Mouse (Mus musculus): ENCODE data around the gene Tmem163.

Gene Tmem163

GRCm38 (mm10) chr1:127500219-127500618, 179.1 kb downstream of the Tmem163 start:
- DNase-seq (ENCODE audit: low read depth, low spot score): peak; percentile 68

GRCm38 (mm10) chr1:127498746-127499145, 180.6 kb downstream of the Tmem163 start:
- DNase-seq (ENCODE audit: low read depth, low spot score): no peak

- peak; percentile 49 for DNase-seq (ENCODE audit: low read depth, low spot score)
Observed at GRCm38 (mm10) chr1:127496737-127497543, 182.4 kb downstream of the Tmem163 start.

GRCm38 (mm10) chr1:127487161-127487560, 192.2 kb downstream of the Tmem163 start:
- no peak for DNase-seq (ENCODE audit: low read depth, low spot score)

GRCm38 (mm10) chr1:127484826-127485225, 194.5 kb downstream of the Tmem163 start:
- peak; percentile 16 for DNase-seq (ENCODE audit: low read depth, low spot score)

- no peak for DNase-seq (ENCODE audit: low read depth, low spot score)
Observed at GRCm38 (mm10) chr1:127484188-127484587, 195.2 kb downstream of the Tmem163 start.

GRCm38 (mm10) chr1:127482911-127483310, 196.4 kb downstream of the Tmem163 start:
- no peak for DNase-seq (ENCODE audit: low read depth, low spot score)

GRCm38 (mm10) chr1:127475756-127476155, 203.6 kb downstream of the Tmem163 start:
- no peak for DNase-seq (ENCODE audit: low read depth, low spot score)

GRCm38 (mm10) chr1:127470175-127470574, 209.2 kb downstream of the Tmem163 start:
- DNase-seq (ENCODE audit: low read depth, low spot score): no peak

GRCm38 (mm10) chr1:127467238-127467637, 212.1 kb downstream of the Tmem163 start:
- DNase-seq (ENCODE audit: low read depth, low spot score): no peak

- no peak for DNase-seq (ENCODE audit: low read depth, low spot score)
Observed at GRCm38 (mm10) chr1:127465292-127465691, 214.1 kb downstream of the Tmem163 start.

GRCm38 (mm10) chr1:127464041-127464440, 215.3 kb downstream of the Tmem163 start:
- no peak for DNase-seq (ENCODE audit: low read depth, low spot score)

GRCm38 (mm10) chr1:127461017-127461416, 218.3 kb downstream of the Tmem163 start:
- DNase-seq (ENCODE audit: low read depth, low spot score): no peak

GRCm38 (mm10) chr1:127459576-127459975, 219.8 kb downstream of the Tmem163 start:
- DNase-seq (ENCODE audit: low read depth, low spot score): no peak

- peak; percentile 77 for DNase-seq (ENCODE audit: low read depth, low spot score)
Observed at GRCm38 (mm10) chr1:127459015-127459451, 220.3 kb downstream of the Tmem163 start.

GRCm38 (mm10) chr1:127453397-127453796, 226.0 kb downstream of the Tmem163 start:
- no peak for DNase-seq (ENCODE audit: low read depth, low spot score)

GRCm38 (mm10) chr1:127444836-127445485, 234.4 kb downstream of the Tmem163 start:
- no peak for DNase-seq (ENCODE audit: low read depth, low spot score)

GRCm38 (mm10) chr1:127442880-127443877, 236.2 kb downstream of the Tmem163 start:
- DNase-seq (ENCODE audit: low read depth, low spot score): no peak

- DNase-seq (ENCODE audit: low read depth, low spot score): no peak
Observed at GRCm38 (mm10) chr1:127441736-127442135, 237.6 kb downstream of the Tmem163 start.

- no peak for DNase-seq (ENCODE audit: low read depth, low spot score)
Observed at GRCm38 (mm10) chr1:127441007-127441406, 238.3 kb downstream of the Tmem163 start.

GRCm38 (mm10) chr1:127439452-127439891, 239.9 kb downstream of the Tmem163 start:
- DNase-seq (ENCODE audit: low read depth, low spot score): no peak

- no peak for DNase-seq (ENCODE audit: low read depth, low spot score)
Observed at GRCm38 (mm10) chr1:127437091-127437490, 242.3 kb downstream of the Tmem163 start.

Data from embryo, embryonic 11.5 days (tissue).